Mouse (Mus musculus): ENCODE results near the gene Orc4. TPM values are rescaled to one million over a fixed set of nuclear protein-coding genes. Genes with fewer than 3 reads are reported as not detected.

Gene Orc4
- 123 and 132 TPM in 2 replicates for polyA plus RNA-seq (2015; fragmentation: Nextera tagmentation; extraction: Ambion mirVana)

DNA sequence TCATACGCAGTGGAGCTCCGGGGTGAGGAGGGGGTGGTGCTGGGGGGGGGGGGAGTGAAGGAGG, at the start of gene Orc4:
Gene Orc4 (minus strand): TSS at position 26 of the 64 bp plus-strand sequence.
- Histone ChIP-seq H3K4me3 (peak within 1 kb of the TSS; percentile 92), H3K4me1 (peaks cover 6% of the 10 kb centered on the region; the same call in 1 of the 2 replicates), H3K9me3 (no peaks in the 10 kb centered on the region), H3K27ac (peak within 1 kb of the TSS; percentile 95), H3K4me2 (peak within 1 kb of the TSS; percentile 74), H3K36me3 (no peaks in the 10 kb centered on the region), H3K27me3 (no peaks in the 10 kb centered on the region), H3K9ac (peak within 1 kb of the TSS; percentile 81)
- ATAC-seq (ENCODE audit: insufficient number of reproducible peaks, insufficient read depth, low FRiP score, low TSS enrichment, low read depth), result no peak
- WGBS, result 0% methylated on average over 2 of the region's 2 CpGs

DNA sequence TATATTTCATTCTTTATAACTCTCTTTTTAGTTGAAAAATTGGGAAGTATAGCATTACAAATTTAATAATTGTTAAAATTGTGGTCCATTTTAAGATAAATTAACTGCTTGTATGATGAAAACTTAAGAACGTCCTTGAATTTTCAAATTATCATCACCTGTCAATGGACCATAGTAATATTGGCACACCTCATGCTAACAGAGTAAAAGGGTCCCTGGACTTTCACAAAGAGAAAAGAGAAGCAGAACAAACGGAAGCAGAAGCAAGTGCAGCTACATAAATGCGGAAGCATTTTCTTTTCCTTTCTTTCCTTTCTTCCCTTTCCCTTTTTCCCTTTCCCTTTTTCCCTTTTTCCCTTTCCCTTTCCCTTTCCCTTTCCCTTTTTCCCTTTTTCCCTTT, 40.2 kb upstream of the Orc4 start:
- ATAC-seq (ENCODE audit: insufficient number of reproducible peaks, insufficient read depth, low FRiP score, low TSS enrichment, low read depth), result no peak
- no peak overlapping the region for H3K9ac ChIP-seq
- H3K4me3 ChIP-seq, result no peak overlapping the region
- H3K36me3 ChIP-seq, result no peaks in the 10 kb centered on the region
- no peaks in the 10 kb centered on the region for H3K4me1 ChIP-seq
- H3K27ac ChIP-seq, result no peak overlapping the region
- H3K4me2 ChIP-seq, result no peak overlapping the region
- 83% methylated on average over 3 of the region's 3 CpGs for WGBS
- H3K27me3 ChIP-seq, result no peaks in the 10 kb centered on the region
- H3K9me3 ChIP-seq, result no peaks in the 10 kb centered on the region

DNA sequence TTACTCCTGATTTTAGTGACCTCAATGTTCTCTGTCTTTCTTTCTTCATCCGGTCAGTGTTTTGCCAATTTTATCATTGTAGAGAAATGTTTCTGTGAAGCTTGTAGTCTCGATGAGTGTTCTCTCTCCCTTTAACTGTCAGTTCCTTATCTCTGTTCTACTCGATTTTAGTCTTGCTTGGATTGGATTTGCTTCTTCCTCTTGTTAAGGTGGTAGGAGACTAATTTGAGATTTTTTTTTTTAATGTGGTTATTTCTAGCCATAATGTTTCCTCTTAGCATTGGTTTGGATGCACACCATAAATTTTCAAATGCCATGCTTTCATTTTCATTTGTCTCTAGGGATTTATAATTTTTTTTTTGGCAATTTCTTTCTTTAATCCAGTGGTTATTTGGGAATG, 28.8 kb upstream of the Orc4 start:
- H3K4me1 ChIP-seq, result no peaks in the 10 kb centered on the region
- no peak overlapping the region for H3K4me3 ChIP-seq
- no peaks in the 10 kb centered on the region for H3K9me3 ChIP-seq
- no peak overlapping the region for H3K27ac ChIP-seq
- no peak overlapping the region for H3K4me2 ChIP-seq
- no peak overlapping the region for H3K9ac ChIP-seq
- ATAC-seq (ENCODE audit: insufficient number of reproducible peaks, insufficient read depth, low FRiP score, low TSS enrichment, low read depth), result no peak
- 81% methylated on average over 3 of the region's 3 CpGs for WGBS
- H3K36me3 ChIP-seq, result peaks cover 4% of the 10 kb centered on the region; the same call in 1 of the 2 replicates
- no peaks in the 10 kb centered on the region for H3K27me3 ChIP-seq

- 64% methylated on average over 3 of the region's 3 CpGs for WGBS
- H3K9ac ChIP-seq, result no peak overlapping the region
- H3K27ac ChIP-seq, result no peak overlapping the region
- no peak overlapping the region for H3K4me3 ChIP-seq
- H3K4me1 ChIP-seq, result peaks cover 3% of the 10 kb centered on the region; the same call in 1 of the 2 replicates
- H3K4me2 ChIP-seq, result no peak overlapping the region
- H3K27me3 ChIP-seq, result no peaks in the 10 kb centered on the region
- H3K9me3 ChIP-seq, result no peaks in the 10 kb centered on the region
- H3K36me3 ChIP-seq, result no peaks in the 10 kb centered on the region
- ATAC-seq (ENCODE audit: insufficient number of reproducible peaks, insufficient read depth, low FRiP score, low TSS enrichment, low read depth), result no peak
Measured at GRCm38 (mm10) chr2:48956591-48956990, 6.5 kb upstream of the Orc4 start.

GRCm38 (mm10) chr2:48950316-48950880, 321 bp upstream of the Orc4 start:
- H3K4me3 ChIP-seq, result peak overlapping the region; percentile 92
- H3K27ac ChIP-seq, result peak overlapping the region; percentile 95
- H3K27me3 ChIP-seq, result no peaks in the 10 kb centered on the region
- no peaks in the 10 kb centered on the region for H3K36me3 ChIP-seq
- peak overlapping the region; percentile 81 for H3K9ac ChIP-seq
- 8% methylated on average over 6 of the region's 6 CpGs for WGBS
- peak overlapping the region; percentile 65 for H3K4me2 ChIP-seq
- no peak for ATAC-seq (ENCODE audit: insufficient number of reproducible peaks, insufficient read depth, low FRiP score, low TSS enrichment, low read depth)
- no peaks in the 10 kb centered on the region for H3K9me3 ChIP-seq
- H3K4me1 ChIP-seq, result peaks cover 6% of the 10 kb centered on the region; the same call in 1 of the 2 replicates

GRCm38 (mm10) chr2:48949743-48950251, 280 bp downstream of the Orc4 start:
- peak; percentile 68 for ATAC-seq (ENCODE audit: insufficient number of reproducible peaks, insufficient read depth, low FRiP score, low TSS enrichment, low read depth)
- Histone ChIP-seq H3K36me3 (no peaks in the 10 kb centered on the region), H3K4me1 (peaks cover 6% of the 10 kb centered on the region; the same call in 1 of the 2 replicates), H3K9me3 (no peaks in the 10 kb centered on the region), H3K4me3 (peak overlapping the region; percentile 92), H3K27me3 (no peaks in the 10 kb centered on the region), H3K27ac (peak overlapping the region; percentile 95), H3K4me2 (peak overlapping the region; percentile 65), H3K9ac (peak overlapping the region; percentile 81)
- WGBS, result 0% methylated on average over 9 of the region's 9 CpGs

GRCm38 (mm10) chr2:48948841-48949584, 1.1 kb downstream of the Orc4 start, which contains the start of gene Mbd5:
Mbd5 (plus strand) TSS chr2:48949508.
- H3K36me3 ChIP-seq, result no peaks in the 10 kb centered on the region
- ATAC-seq (ENCODE audit: insufficient number of reproducible peaks, insufficient read depth, low FRiP score, low TSS enrichment, low read depth), result peak; percentile 100
- H3K9me3 ChIP-seq, result no peaks in the 10 kb centered on the region

GRCm38 (mm10) chr2:48947761-48948160, 2.3 kb downstream of the Orc4 start:
- Histone ChIP-seq H3K4me3 (peak overlapping the region; percentile 92), H3K4me2 (peak overlapping the region; percentile 74), H3K9me3 (no peaks in the 10 kb centered on the region), H3K27ac (no peak overlapping the region), H3K27me3 (no peaks in the 10 kb centered on the region), H3K4me1 (peaks cover 6% of the 10 kb centered on the region; the same call in 1 of the 2 replicates), H3K36me3 (no peaks in the 10 kb centered on the region), H3K9ac (peak overlapping the region; percentile 55; the same call in 1 of the 2 replicates)
- 48% methylated on average over 3 of the region's 3 CpGs for WGBS
- ATAC-seq (ENCODE audit: insufficient number of reproducible peaks, insufficient read depth, low FRiP score, low TSS enrichment, low read depth), result no peak

More at GRCm38 (mm10) chr2:48948841-48949584, 1.1 kb downstream of the Orc4 start, which contains the start of gene Mbd5:
- H3K27me3 ChIP-seq, result no peaks in the 10 kb centered on the region
- peak within 1 kb of the TSS; percentile 98 for H3K9ac ChIP-seq
- peak within 1 kb of the TSS; percentile 92 for H3K4me3 ChIP-seq
- under 1% methylated on average over 49 of the region's 49 CpGs for WGBS
- H3K4me1 ChIP-seq, result peaks cover 6% of the 10 kb centered on the region; the same call in 1 of the 2 replicates
- H3K4me2 ChIP-seq, result peak within 1 kb of the TSS; percentile 74
- H3K27ac ChIP-seq, result peak within 1 kb of the TSS; percentile 95

DNA sequence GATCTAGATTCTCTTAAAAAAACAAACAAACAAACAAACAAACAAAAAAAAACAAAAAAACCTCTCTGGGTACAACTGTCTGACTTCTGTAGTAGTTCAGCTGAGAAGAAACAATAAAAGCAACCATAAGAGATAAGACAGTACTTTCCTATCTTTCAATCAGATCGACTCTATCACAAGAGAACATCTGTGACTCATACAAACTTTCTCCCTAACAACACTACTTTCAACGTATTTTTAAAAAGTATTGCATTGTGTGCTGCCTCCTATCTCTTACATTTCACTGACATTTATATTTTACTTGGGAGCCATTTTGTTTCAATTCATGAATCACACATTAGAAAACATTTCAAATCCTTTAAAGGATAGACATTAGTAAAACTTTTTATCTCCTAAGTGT, 15.0 kb downstream of the Orc4 start:
- no peak overlapping the region for H3K9ac ChIP-seq
- H3K27ac ChIP-seq, result no peak overlapping the region
- no peaks in the 10 kb centered on the region for H3K4me1 ChIP-seq
- no peaks in the 10 kb centered on the region for H3K9me3 ChIP-seq
- no peak overlapping the region for H3K4me2 ChIP-seq
- WGBS, result 84% methylated on average over 2 of the region's 2 CpGs
- H3K4me3 ChIP-seq, result no peak overlapping the region
- no peak for ATAC-seq (ENCODE audit: insufficient number of reproducible peaks, insufficient read depth, low FRiP score, low TSS enrichment, low read depth)
- peaks cover 30% of the 10 kb centered on the region for H3K36me3 ChIP-seq
- H3K27me3 ChIP-seq, result no peaks in the 10 kb centered on the region

DNA sequence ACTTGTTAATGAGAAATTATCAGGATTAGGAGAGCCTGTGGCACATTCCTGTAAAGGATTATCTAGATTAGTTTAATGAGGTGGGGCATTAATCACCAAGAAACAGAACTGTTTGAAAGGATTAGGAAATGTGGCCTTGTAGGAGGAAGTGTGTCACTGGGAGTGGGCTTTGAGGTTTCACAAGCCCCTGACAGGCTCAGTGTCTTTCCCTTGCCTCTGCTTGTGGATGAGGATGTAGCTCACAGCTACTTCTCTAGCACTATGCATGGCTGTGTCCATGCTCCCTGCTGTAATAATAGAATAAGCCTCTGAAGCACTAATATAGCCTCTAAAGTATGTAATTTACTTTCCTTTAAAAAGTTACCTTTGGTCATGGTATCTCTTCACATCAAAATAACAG, 34.2 kb downstream of the Orc4 start:
- Histone ChIP-seq H3K27ac (no peak overlapping the region), H3K4me3 (no peak overlapping the region), H3K36me3 (peaks cover 38% of the 10 kb centered on the region), H3K9ac (no peak overlapping the region), H3K4me1 (no peaks in the 10 kb centered on the region), H3K27me3 (no peaks in the 10 kb centered on the region), H3K4me2 (no peak overlapping the region), H3K9me3 (no peaks in the 10 kb centered on the region)
- no peak for ATAC-seq (ENCODE audit: insufficient number of reproducible peaks, insufficient read depth, low FRiP score, low TSS enrichment, low read depth)

DNA sequence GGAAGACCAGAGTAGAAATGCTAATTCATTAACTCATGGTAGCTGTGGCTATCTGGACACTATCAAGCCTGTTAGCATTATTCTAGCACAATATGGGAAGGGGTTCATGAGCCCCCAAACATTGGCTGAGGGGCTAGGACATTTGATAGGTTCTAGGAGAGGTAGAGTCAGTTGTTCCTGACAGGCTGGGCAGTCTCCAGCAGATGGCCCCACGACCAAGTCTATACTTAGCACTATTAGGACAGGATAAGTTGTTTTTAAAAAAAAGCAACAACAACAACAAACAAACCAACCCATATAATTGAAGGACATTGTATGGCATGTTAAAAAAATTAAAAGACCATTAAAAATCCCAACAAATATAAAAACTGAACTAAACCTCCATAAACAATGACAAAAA, 35.9 kb downstream of the Orc4 start:
- WGBS, result 75% methylated on average over 1 of the region's 1 CpGs
- Histone ChIP-seq H3K4me1 (no peaks in the 10 kb centered on the region), H3K9ac (no peak overlapping the region), H3K36me3 (peaks cover 32% of the 10 kb centered on the region), H3K27ac (no peak overlapping the region), H3K4me2 (no peak overlapping the region), H3K27me3 (no peaks in the 10 kb centered on the region), H3K4me3 (no peak overlapping the region), H3K9me3 (no peaks in the 10 kb centered on the region)
- ATAC-seq (ENCODE audit: insufficient number of reproducible peaks, insufficient read depth, low FRiP score, low TSS enrichment, low read depth), result no peak

DNA sequence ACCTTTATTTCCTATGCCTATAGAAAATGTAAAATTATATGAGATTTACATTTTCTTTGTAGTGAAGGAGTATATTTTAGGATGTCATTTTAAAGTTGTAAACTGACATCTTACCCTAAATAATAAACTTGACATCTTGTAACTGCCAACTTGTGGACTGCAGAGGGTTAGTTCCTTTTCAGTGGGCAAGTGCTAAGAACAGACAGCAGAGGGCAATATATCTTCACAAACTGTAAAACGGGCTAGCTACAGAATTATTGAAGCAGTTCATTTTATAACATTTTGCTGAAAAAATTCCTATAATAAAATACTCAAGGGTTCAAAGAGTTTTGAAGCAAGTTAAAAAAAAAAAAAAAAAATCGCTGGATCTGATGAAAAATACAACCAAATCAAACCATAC, 41.2 kb downstream of the Orc4 start:
- no peak overlapping the region for H3K9ac ChIP-seq

More for the DNA sequence above, 41.2 kb downstream of the Orc4 start:
- H3K4me2 ChIP-seq, result no peak overlapping the region
- H3K4me3 ChIP-seq, result no peak overlapping the region
- peaks cover 21% of the 10 kb centered on the region for H3K36me3 ChIP-seq
- no peaks in the 10 kb centered on the region for H3K4me1 ChIP-seq
- H3K27me3 ChIP-seq, result no peaks in the 10 kb centered on the region
- no peak for ATAC-seq (ENCODE audit: insufficient number of reproducible peaks, insufficient read depth, low FRiP score, low TSS enrichment, low read depth)
- WGBS, result 56% methylated on average over 2 of the region's 2 CpGs
- H3K9me3 ChIP-seq, result no peaks in the 10 kb centered on the region
- no peak overlapping the region for H3K27ac ChIP-seq
